ENCODE assay signal across 8 mouse cellular contexts in genomic region chr10:34281962-34282388, GRCm38 (mm10). TPM values are rescaled to one million over a fixed set of nuclear protein-coding genes. Genes with fewer than 3 reads are reported as not detected.
DNase-seq lines count a peak whose midpoint lies in the region; ATAC-seq and TF ChIP-seq lines count a peak whose summit lies in the region.

Gene Tspyl1, plus strand, starts transcription at chr10:34282190.

- H3K9ac ChIP-seq in heart, embryonic 12.5 days, result peak within 1 kb of the TSS; percentile 97
- peak within 1 kb of the TSS; percentile 97 for H3K9ac ChIP-seq in kidney, postnatal 0 days (ENCODE audit: low read depth, low read length)
- peak within 1 kb of the TSS; percentile 96 for H3K9ac ChIP-seq in liver, embryonic 11.5 days (ENCODE audit: low read depth, low read length)
- H3K9ac ChIP-seq in stomach, embryonic 14.5 days (replicated peaks; ENCODE audit: low read depth, low read length), result peak within 1 kb of the TSS; percentile 93

- H3K27ac ChIP-seq in heart, embryonic 12.5 days (ENCODE audit: poor library complexity, severe bottlenecking), result peak within 1 kb of the TSS; percentile 86
- peak within 1 kb of the TSS; percentile 88 for H3K27ac ChIP-seq in kidney, postnatal 0 days
- peak within 1 kb of the TSS; percentile 68 for H3K27ac ChIP-seq in liver, embryonic 11.5 days (ENCODE audit: low read depth, low read length)
- peak within 1 kb of the TSS; percentile 80 for H3K27ac ChIP-seq in stomach, embryonic 14.5 days (ENCODE audit: low read length)

- H3K27me3 ChIP-seq in heart, embryonic 12.5 days (replicated peaks), result 0 out of 2 replicates have a peak, but pooled peaks cover 3% of the 10 kb centered on the region
- H3K27me3 ChIP-seq in kidney, postnatal 0 days (ENCODE audit: insufficient read depth, low read length), result no peaks in the 10 kb centered on the region
- no peaks in the 10 kb centered on the region for H3K27me3 ChIP-seq in liver, embryonic 11.5 days (replicated peaks; ENCODE audit: control insufficient read depth, insufficient read depth, low read length)
- H3K27me3 ChIP-seq in stomach, embryonic 14.5 days (ENCODE audit: control insufficient read depth, insufficient read depth, low read length), result no peaks in the 10 kb centered on the region

- H3K36me3 ChIP-seq in heart, embryonic 12.5 days, result peaks cover 3% of the 10 kb centered on the region; the same call in 1 of the 2 replicates
- H3K36me3 ChIP-seq in kidney, postnatal 0 days (ENCODE audit: insufficient read depth, low read length), result no peaks in the 10 kb centered on the region
- no peaks in the 10 kb centered on the region for H3K36me3 ChIP-seq in liver, embryonic 11.5 days (ENCODE audit: control insufficient read depth, insufficient read depth, low read length)
- H3K36me3 ChIP-seq in stomach, embryonic 14.5 days (ENCODE audit: control insufficient read depth, insufficient read depth, low read length), result peaks cover under 1% of the 10 kb centered on the region; the same call in 1 of the 2 replicates

- H3K4me1 ChIP-seq in heart, embryonic 12.5 days (replicated peaks), result peaks cover 13% of the 10 kb centered on the region
- peaks cover 10% of the 10 kb centered on the region for H3K4me1 ChIP-seq in kidney, postnatal 0 days (replicated peaks; ENCODE audit: insufficient read depth, low read length)
- peaks cover 12% of the 10 kb centered on the region for H3K4me1 ChIP-seq in liver, embryonic 11.5 days (replicated peaks; ENCODE audit: control insufficient read depth, insufficient read depth, low read length)
- H3K4me1 ChIP-seq in stomach, embryonic 14.5 days (ENCODE audit: control insufficient read depth, insufficient read depth, low read length), result peaks cover 9% of the 10 kb centered on the region; the same call in 1 of the 2 replicates

- peak; percentile 98 for DNase-seq in CD4-positive helper T cell, adult 2 months (ENCODE audit: low read depth, low spot score)
- peak; percentile 93 for DNase-seq in brain, embryonic 18.5 days (ENCODE audit: low read depth, low spot score)
- peak; percentile 98 for DNase-seq in kidney, postnatal 0 days (ENCODE audit: low spot score)
- peak; percentile 94 for DNase-seq in liver, embryonic 11.5 days (ENCODE audit: low spot score)
- DNase-seq in naive thymus-derived CD4-positive, alpha-beta T cell, adult 2 months (ENCODE audit: low read depth), result peak; percentile 99

- no peaks in the 10 kb centered on the region for H3K9me3 ChIP-seq in heart, embryonic 12.5 days (replicated peaks)
- no peaks in the 10 kb centered on the region for H3K9me3 ChIP-seq in kidney, postnatal 0 days (replicated peaks; ENCODE audit: low read length)
- no peaks in the 10 kb centered on the region for H3K9me3 ChIP-seq in liver, embryonic 11.5 days (ENCODE audit: control insufficient read depth, low read length)
- no peaks in the 10 kb centered on the region for H3K9me3 ChIP-seq in stomach, embryonic 14.5 days (ENCODE audit: control insufficient read depth, low read depth, low read length)

- peak within 1 kb of the TSS; percentile 99 for H3K4me3 ChIP-seq in heart, embryonic 12.5 days
- H3K4me3 ChIP-seq in kidney, postnatal 0 days (replicated peaks; ENCODE audit: low read depth, low read length), result peak within 1 kb of the TSS; percentile 97
- peak within 1 kb of the TSS; percentile 98 for H3K4me3 ChIP-seq in liver, embryonic 11.5 days (ENCODE audit: low read depth, low read length)
- peak within 1 kb of the TSS; percentile 99 for H3K4me3 ChIP-seq in stomach, embryonic 14.5 days (ENCODE audit: low read depth, low read length)

- under 1% methylated on average over 38 of the region's 38 CpGs for WGBS in heart, embryonic 12.5 days
- under 1% methylated on average over 38 of the region's 38 CpGs for WGBS in kidney, postnatal 0 days
- 0% methylated on average over 37 of the region's 38 CpGs for WGBS in liver, embryonic 11.5 days
- WGBS in stomach, embryonic 14.5 days, result under 1% methylated on average over 38 of the region's 38 CpGs

- no peak for TF ChIP-seq CTCF in kidney, postnatal 0 days (IDR thresholded peaks at IDR 0.05; ENCODE audit: low read depth)

- ATAC-seq in erythroid progenitor cell, adult 5-6 weeks (replicated peaks; ENCODE audit: low FRiP score, poor library complexity, severe bottlenecking), result peak; percentile 93
- ATAC-seq in heart, embryonic 12.5 days (ENCODE audit: insufficient number of reproducible peaks, low FRiP score), result peak; percentile 98
- ATAC-seq in kidney, postnatal 0 days (replicated peaks; ENCODE audit: low FRiP score, low read depth), result peak; percentile 98
- peak; percentile 95 for ATAC-seq in liver, embryonic 11.5 days (replicated peaks; ENCODE audit: low FRiP score)
- peak; percentile 98 for ATAC-seq in stomach, embryonic 14.5 days (ENCODE audit: insufficient number of reproducible peaks, insufficient read depth, low FRiP score, low read depth)

- peak within 1 kb of the TSS; percentile 94 for H3K4me2 ChIP-seq in heart, embryonic 12.5 days
- peak within 1 kb of the TSS; percentile 84 for H3K4me2 ChIP-seq in kidney, postnatal 0 days (ENCODE audit: low read length)
- H3K4me2 ChIP-seq in liver, embryonic 11.5 days, result peak within 1 kb of the TSS; percentile 91
- H3K4me2 ChIP-seq in stomach, embryonic 14.5 days (replicated peaks; ENCODE audit: low read depth, low read length), result peak within 1 kb of the TSS; percentile 83

RNA-seq across cellular contexts. Expression of gene Tspyl1, which starts in this region (rescaled TPM):
- total RNA-seq in erythroid progenitor cell, adult 5-6 weeks (2015; ENCODE audit: low replicate concordance), result 22.3 and 28.1 TPM in 2 replicates
- 25.0 and 30.9 TPM in 2 replicates for total RNA-seq in erythroid progenitor cell, adult 5-6 weeks (2017; ENCODE audit: low replicate concordance)
- polyA plus RNA-seq in heart, embryonic 12.5 days (2016; fragmentation: Nextera tagmentation; extraction: Ambion mirVana), result 81.2 and 85.1 TPM in 2 replicates
- polyA plus RNA-seq in kidney, postnatal 0 days (2015; fragmentation: Nextera tagmentation; extraction: Ambion mirVana), result 70.1 and 74.9 TPM in 2 replicates
- 36.5 and 39.0 TPM in 2 replicates for polyA plus RNA-seq in liver, embryonic 11.5 days (2014; fragmentation: Nextera tagmentation; extraction: Ambion mirVana)
- polyA plus RNA-seq in stomach, embryonic 14.5 days (2014; fragmentation: Nextera tagmentation; extraction: Ambion mirVana), result 55.0 and 56.3 TPM in 2 replicates

Comparison
In these comparisons a context has a peak if more than half of its experiments do, and no peak if none do; other contexts are left out.
1. Peak in every context shown above with its lines: DNase-seq, ATAC-seq, H3K4me3 ChIP-seq and H3K27ac ChIP-seq.